Comparison of ENCODE assay signal across 10 mouse cellular contexts in the genomic region with DNA sequence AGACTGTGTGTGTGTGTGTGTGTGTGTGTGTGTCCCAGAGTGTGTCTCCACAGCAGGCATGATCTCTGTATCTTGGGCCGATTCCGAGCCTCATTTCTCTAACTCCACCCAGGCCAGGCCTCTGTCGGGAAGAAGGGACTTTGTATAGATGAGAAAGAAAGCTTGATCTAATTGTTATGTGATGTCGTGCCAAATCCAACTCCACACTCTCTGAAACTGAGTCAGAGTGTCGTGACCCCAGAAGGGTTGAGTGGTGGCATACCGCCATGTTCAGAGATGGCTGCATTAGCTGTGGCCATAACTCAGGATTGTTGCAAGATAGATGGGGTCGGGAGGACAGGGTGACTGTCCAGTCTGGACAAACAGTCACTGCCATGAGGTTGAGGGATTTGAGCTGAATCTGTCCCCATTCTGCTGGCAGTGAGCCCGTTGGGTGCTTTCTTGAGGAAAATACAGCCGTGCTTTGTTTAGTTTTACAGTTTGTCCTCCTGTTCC. TPM values are rescaled to one million over a fixed set of nuclear protein-coding genes. Genes with fewer than 3 reads are reported as not detected.
DNase-seq lines count a peak whose midpoint lies in the region; ATAC-seq lines count a peak whose summit lies in the region.
"Had no signal": no experiment of that assay in that cellular context is flagged by ENCODE, and none has a peak within 500 bp of the region (broad histone marks: within the 10 kb centered on the region; RNA-seq: fewer than 3 reads in every experiment).

No protein-coding gene starts in this region.

- peak overlapping the region; percentile 27; the same call in 1 of the 2 replicates for H3K4me2 ChIP-seq in heart, embryonic 12.5 days
- no peak overlapping the region for H3K4me2 ChIP-seq in heart, embryonic 11.5 days
- H3K4me2 ChIP-seq in hindbrain, embryonic 16.5 days (ENCODE audit: low read length), result peak overlapping the region; percentile 47
- H3K4me2 ChIP-seq in stomach, embryonic 14.5 days (replicated peaks; ENCODE audit: low read depth, low read length), result peak overlapping the region; percentile 28; the same call in 1 of the 2 replicates

- no peaks in the 10 kb centered on the region for H3K36me3 ChIP-seq in heart, embryonic 12.5 days
- H3K36me3 ChIP-seq in heart, embryonic 11.5 days (ENCODE audit: control insufficient read depth, insufficient read depth, low read length), result no peaks in the 10 kb centered on the region
- H3K36me3 ChIP-seq in hindbrain, embryonic 16.5 days (ENCODE audit: control insufficient read depth, insufficient read depth, low read length), result no peaks in the 10 kb centered on the region
- no peaks in the 10 kb centered on the region for H3K36me3 ChIP-seq in stomach, embryonic 14.5 days (ENCODE audit: control insufficient read depth, insufficient read depth, low read length)
- H3K36me3 ChIP-seq: G1E; limb, embryonic 15.5 days had no signal

- H3K9me3 ChIP-seq in heart, embryonic 12.5 days (replicated peaks), result no peaks in the 10 kb centered on the region
- no peaks in the 10 kb centered on the region for H3K9me3 ChIP-seq in heart, embryonic 11.5 days (replicated peaks; ENCODE audit: control insufficient read depth, low read length)
- no peaks in the 10 kb centered on the region for H3K9me3 ChIP-seq in hindbrain, embryonic 16.5 days (ENCODE audit: control insufficient read depth, low read length)
- H3K9me3 ChIP-seq in stomach, embryonic 14.5 days (ENCODE audit: control insufficient read depth, low read depth, low read length), result no peaks in the 10 kb centered on the region
- H3K9me3 ChIP-seq: G1E; limb, embryonic 15.5 days had no signal

- peaks cover 18% of the 10 kb centered on the region for H3K4me1 ChIP-seq in heart, embryonic 12.5 days (replicated peaks)
- H3K4me1 ChIP-seq in heart, embryonic 11.5 days (ENCODE audit: control insufficient read depth, insufficient read depth, low read length), result peaks cover 4% of the 10 kb centered on the region; the same call in 1 of the 2 replicates
- peaks cover 8% of the 10 kb centered on the region for H3K4me1 ChIP-seq in hindbrain, embryonic 16.5 days (ENCODE audit: control insufficient read depth, insufficient read depth, low read depth, low read length)
- H3K4me1 ChIP-seq in stomach, embryonic 14.5 days (ENCODE audit: control insufficient read depth, insufficient read depth, low read length), result peaks cover 12% of the 10 kb centered on the region; the same call in 1 of the 2 replicates

- no peak overlapping the region for H3K27ac ChIP-seq in heart, embryonic 12.5 days (ENCODE audit: poor library complexity, severe bottlenecking)
- no peak overlapping the region for H3K27ac ChIP-seq in heart, embryonic 11.5 days (ENCODE audit: low read depth, low read length)
- H3K27ac ChIP-seq in hindbrain, embryonic 16.5 days (ENCODE audit: low read depth, low read length), result no peak overlapping the region
- peak overlapping the region; percentile 23; the same call in 1 of the 2 replicates for H3K27ac ChIP-seq in stomach, embryonic 14.5 days (ENCODE audit: low read length)
- H3K27ac ChIP-seq: limb, embryonic 15.5 days had no signal

- intact Hi-C loops in left cerebral cortex, postnatal 25 days (cut with DNase I), result loop anchor here (10.0 kb wide), 1 partner anchor 119 kb away; the partner anchor contains the start of gene Fbxw7

- H3K4me3 ChIP-seq in heart, embryonic 12.5 days, result no peak overlapping the region
- no peak overlapping the region for H3K4me3 ChIP-seq in heart, embryonic 11.5 days (ENCODE audit: low read depth, low read length)
- H3K4me3 ChIP-seq in hindbrain, embryonic 16.5 days (ENCODE audit: low read length), result no peak overlapping the region
- no peak overlapping the region for H3K4me3 ChIP-seq in stomach, embryonic 14.5 days (ENCODE audit: low read depth, low read length)
- H3K4me3 ChIP-seq: limb, embryonic 15.5 days had no signal

- no peak overlapping the region for H3K9ac ChIP-seq in heart, embryonic 12.5 days
- no peak overlapping the region for H3K9ac ChIP-seq in heart, embryonic 11.5 days (ENCODE audit: low read depth, low read length)
- H3K9ac ChIP-seq in hindbrain, embryonic 16.5 days (ENCODE audit: low read depth, low read length), result no peak overlapping the region
- H3K9ac ChIP-seq in stomach, embryonic 14.5 days (replicated peaks; ENCODE audit: low read depth, low read length), result no peak overlapping the region
- H3K9ac ChIP-seq: limb, embryonic 15.5 days had no signal

- 67% methylated on average over 9 of the region's 9 CpGs for WGBS in heart, embryonic 12.5 days
- WGBS in heart, embryonic 11.5 days (ENCODE audit: insufficient replicate concordance), result 67% methylated on average over 9 of the region's 9 CpGs
- WGBS in hindbrain, embryonic 16.5 days, result 55% methylated on average over 9 of the region's 9 CpGs
- 26% methylated on average over 9 of the region's 9 CpGs for WGBS in stomach, embryonic 14.5 days

- no peak for ATAC-seq in heart, embryonic 12.5 days (ENCODE audit: insufficient number of reproducible peaks, low FRiP score)
- ATAC-seq in heart, embryonic 11.5 days (replicated peaks; ENCODE audit: insufficient number of reproducible peaks, low FRiP score, low TSS enrichment), result no peak
- peak; percentile 35; the same call in 1 of the 2 replicates for ATAC-seq in hindbrain, embryonic 16.5 days
- ATAC-seq in stomach, embryonic 14.5 days (ENCODE audit: insufficient number of reproducible peaks, insufficient read depth, low FRiP score, low read depth), result peak; percentile 69
- ATAC-seq in cerebellum, adult (ENCODE audit: insufficient number of reproducible peaks, low FRiP score, low TSS enrichment), result no peak

- peak; percentile 33 to 44 for DNase-seq in right cerebral cortex, postnatal 10 days (ENCODE audit: low spot score in 2 of 2)
- no peak for DNase-seq in right cerebral cortex, postnatal 36 days (ENCODE audit: low spot score in 2 of 2)
- DNase-seq in left cerebral cortex, postnatal 25 days (ENCODE audit: low spot score in 2 of 2), result no peak

- H3K27me3 ChIP-seq in heart, embryonic 12.5 days (replicated peaks), result no peaks in the 10 kb centered on the region
- peaks cover 4% of the 10 kb centered on the region; the same call in 1 of the 2 replicates for H3K27me3 ChIP-seq in heart, embryonic 11.5 days (ENCODE audit: control insufficient read depth, insufficient read depth, low read length)
- H3K27me3 ChIP-seq in hindbrain, embryonic 16.5 days (replicated peaks; ENCODE audit: control insufficient read depth, insufficient read depth, low read length), result no peaks in the 10 kb centered on the region
- H3K27me3 ChIP-seq in stomach, embryonic 14.5 days (ENCODE audit: control insufficient read depth, insufficient read depth, low read length), result no peaks in the 10 kb centered on the region

RNA-seq across cellular contexts. Expression of gene Tmem154, which starts 29.9 kb away (rescaled TPM):
- polyA plus RNA-seq in heart, embryonic 12.5 days (2016; fragmentation: Nextera tagmentation; extraction: Ambion mirVana), result 0.47 and 0.54 TPM in 2 replicates
- polyA plus RNA-seq in heart, embryonic 11.5 days (2014; fragmentation: Nextera tagmentation; extraction: Ambion mirVana), result 0.44 and 0.49 TPM in 2 replicates
- polyA plus RNA-seq in hindbrain, embryonic 16.5 days (2015; fragmentation: Nextera tagmentation; extraction: Ambion mirVana), result 1.2 and 1.5 TPM in 2 replicates
- polyA plus RNA-seq in stomach, embryonic 14.5 days (2014; fragmentation: Nextera tagmentation; extraction: Ambion mirVana), result 2.8 and 4.1 TPM in 2 replicates
- total RNA-seq in left cerebral cortex, postnatal 25 days (2021), result under 1 TPM; 0.69 to 0.71 TPM

Comparison
In these comparisons a context has a peak if more than half of its experiments do, and no peak if none do; other contexts are left out.
1. DNase-seq: peak in right cerebral cortex, postnatal 10 days (2 of 2); none in right cerebral cortex, postnatal 36 days (0 of 2) and left cerebral cortex, postnatal 25 days (0 of 2).
2. ATAC-seq: peak in hindbrain, embryonic 16.5 days (single experiment) and stomach, embryonic 14.5 days (single experiment); none in heart, embryonic 12.5 days (single experiment), heart, embryonic 11.5 days (single experiment) and cerebellum, adult (single experiment).